Mouse (Mus musculus) adrenal gland, postnatal 36 days (tissue): ENCODE measurements around the gene Akt3. TPM values are rescaled to one million over a fixed set of nuclear protein-coding genes. Genes with fewer than 3 reads are reported as not detected.

ENCODE experiments used
- DNase-seq, 2 experiments: peaks; one replicate each; pipeline ENCODE4 v3.0.0; 2021; ENCODE audit warnings: mixed read lengths in 1 of 2
- total RNA-seq, 2 experiments: library from RNA; stranded (reverse); gene quantifications; 2 replicates each; pipeline ENCODE4 v1.2.3; 2021

Gene Akt3
- total RNA-seq, 2 experiments from 2014 or later: 28.3 to 29.6 TPM

DNA sequence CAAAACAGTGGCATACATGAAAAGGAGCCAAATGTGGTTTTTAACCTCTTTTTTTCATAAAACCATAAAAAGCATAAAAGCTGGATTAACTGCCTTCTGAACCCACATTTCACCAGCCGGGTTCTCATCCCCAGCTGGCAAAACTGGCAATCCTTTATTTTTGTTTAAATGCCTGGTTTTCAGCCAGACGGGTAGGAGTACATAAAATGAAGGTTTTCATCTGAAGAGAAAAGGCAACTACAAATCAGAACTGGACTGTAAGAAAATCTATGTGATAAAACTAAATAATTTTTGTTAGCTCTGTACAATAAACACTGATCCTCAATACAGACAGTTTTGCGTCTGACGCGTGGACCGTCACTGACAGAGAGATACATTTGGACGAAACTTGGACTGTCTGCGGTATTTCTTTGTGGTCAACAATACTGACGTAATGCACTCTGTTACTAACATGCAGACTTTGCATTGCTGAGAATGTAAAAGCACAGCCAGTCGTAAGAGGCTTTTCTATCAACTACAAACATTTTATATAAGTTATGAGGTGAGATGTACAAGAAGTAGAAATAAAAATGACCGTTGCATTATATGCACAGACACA is 206.5 kb downstream of the Akt3 start:
- no peak for DNase-seq

DNA sequence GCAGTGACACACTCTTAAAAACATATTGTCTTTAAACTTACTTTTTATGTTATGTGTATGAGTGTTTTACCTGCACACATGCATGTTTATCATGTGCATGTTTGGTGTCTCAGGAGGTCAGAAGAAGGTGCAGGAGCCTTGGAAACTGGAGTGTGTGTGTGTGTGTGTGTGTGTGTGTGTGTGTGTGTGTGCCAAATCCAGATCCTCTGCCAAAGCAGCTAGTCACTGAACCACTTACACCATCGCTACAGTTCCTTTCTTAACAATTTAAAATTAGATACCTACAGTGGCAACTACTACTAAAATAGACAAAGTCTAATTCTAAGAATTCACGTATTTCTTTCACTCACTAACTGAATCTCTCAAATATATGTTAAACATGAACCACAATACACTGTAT is 209.2 kb downstream of the Akt3 start:
- no peak for DNase-seq

GRCm38 (mm10) chr1:177046963-177047362 is 211.0 kb downstream of the Akt3 start:
- DNase-seq: no peak

GRCm38 (mm10) chr1:177045885-177046284 is 212.1 kb downstream of the Akt3 start:
- peak; percentile 22 to 67 for DNase-seq

- DNase-seq: no peak
Measured at GRCm38 (mm10) chr1:177040058-177040457, 217.9 kb downstream of the Akt3 start.

DNA sequence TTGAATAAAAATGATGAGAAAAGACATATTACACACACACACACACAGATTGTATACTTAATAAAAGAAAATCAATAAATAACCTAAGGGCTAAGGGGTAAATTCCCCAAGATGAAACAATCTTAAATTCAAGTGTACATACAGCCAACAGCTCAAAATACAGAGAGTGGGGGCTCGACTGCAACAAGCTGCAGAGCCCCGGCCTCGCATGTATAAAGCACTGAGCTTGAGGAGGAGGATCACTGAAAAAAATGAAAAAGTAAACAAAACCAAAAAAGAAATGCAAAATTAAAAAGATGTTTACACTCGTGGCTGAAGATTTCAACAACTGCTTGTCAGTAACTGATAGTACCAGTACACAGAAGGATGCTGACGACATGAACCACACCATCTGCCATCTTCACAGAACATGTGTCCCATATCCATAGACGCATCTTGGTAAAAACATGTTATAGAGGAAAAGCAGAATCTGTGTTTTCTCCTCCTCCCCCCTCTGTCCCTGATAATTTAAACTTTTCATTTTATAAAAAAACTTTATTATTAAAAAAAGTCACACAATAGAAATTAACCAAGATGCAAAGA is 218.8 kb downstream of the Akt3 start:
- DNase-seq: no peak

- DNase-seq: no peak
Measured at GRCm38 (mm10) chr1:177038383-177038782, 219.6 kb downstream of the Akt3 start.

GRCm38 (mm10) chr1:177035460-177035859 is 222.5 kb downstream of the Akt3 start:
- no peak for DNase-seq

DNA sequence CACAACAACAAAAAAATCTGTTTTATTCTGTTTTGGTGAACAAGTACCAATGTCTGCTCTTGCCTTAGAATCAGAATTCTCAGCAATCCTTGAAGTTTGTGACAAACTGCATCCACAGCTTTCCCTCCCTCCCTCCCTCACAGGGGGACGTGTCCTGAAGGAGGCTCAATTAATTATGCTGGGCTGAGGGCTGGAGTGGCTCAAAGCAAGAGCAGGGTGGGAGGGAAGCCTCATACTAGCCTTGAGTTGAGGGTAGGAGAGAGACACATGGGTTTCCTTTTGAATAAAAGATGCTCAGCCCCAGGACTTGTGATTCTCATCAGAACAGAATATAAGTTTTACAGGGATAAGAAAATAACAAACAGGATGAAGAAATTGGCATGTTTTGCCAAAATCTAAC is 225.8 kb downstream of the Akt3 start:
- DNase-seq: no peak

DNA sequence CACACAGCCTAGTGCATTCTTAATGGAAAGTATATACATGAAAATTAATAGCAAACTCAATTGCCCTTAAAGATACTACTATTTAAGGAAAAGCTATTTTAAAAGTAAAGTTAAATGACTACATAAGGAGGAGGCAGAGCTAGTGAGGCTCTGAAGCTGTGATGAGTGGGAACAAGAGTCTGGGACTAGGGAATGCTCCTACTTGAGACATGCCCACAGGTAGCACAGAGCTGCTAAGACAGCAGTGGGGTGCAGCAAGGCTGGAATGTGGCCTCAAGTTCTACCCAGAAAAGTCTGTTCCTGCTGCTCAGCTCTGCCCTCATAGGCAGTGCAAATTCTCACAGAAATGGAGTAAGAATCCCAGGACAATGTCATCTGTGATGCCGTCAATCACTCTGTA is 226.8 kb downstream of the Akt3 start:
- no peak for DNase-seq

GRCm38 (mm10) chr1:177030669-177031068 is 227.3 kb downstream of the Akt3 start:
- no peak for DNase-seq

- DNase-seq: no peak
Measured at GRCm38 (mm10) chr1:177029032-177029431, 229.0 kb downstream of the Akt3 start.

GRCm38 (mm10) chr1:177027706-177028105 is 230.3 kb downstream of the Akt3 start:
- DNase-seq: no peak

DNA sequence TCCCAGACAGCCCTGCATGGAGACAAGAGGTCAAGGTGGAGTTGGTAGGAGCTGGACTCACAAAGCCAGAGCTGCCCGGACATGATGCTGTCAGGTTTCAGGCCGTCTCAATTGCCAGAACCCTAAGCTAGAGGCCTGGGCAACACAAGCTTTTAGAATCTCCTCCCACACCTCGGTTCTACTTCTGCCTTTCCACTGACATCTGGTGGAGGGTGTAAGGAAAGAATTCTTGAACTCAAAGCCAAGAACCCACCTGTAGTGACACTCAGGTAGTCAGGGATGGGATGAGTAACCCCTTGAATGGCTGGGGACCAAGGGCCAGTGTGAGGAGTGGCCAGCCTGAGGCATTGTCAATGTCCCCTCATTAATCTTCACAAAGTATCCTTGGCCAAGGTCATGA is 235.3 kb downstream of the Akt3 start:
- no peak for DNase-seq

- no peak for DNase-seq
Measured at GRCm38 (mm10) chr1:177019668-177020067, 238.3 kb downstream of the Akt3 start.

DNA sequence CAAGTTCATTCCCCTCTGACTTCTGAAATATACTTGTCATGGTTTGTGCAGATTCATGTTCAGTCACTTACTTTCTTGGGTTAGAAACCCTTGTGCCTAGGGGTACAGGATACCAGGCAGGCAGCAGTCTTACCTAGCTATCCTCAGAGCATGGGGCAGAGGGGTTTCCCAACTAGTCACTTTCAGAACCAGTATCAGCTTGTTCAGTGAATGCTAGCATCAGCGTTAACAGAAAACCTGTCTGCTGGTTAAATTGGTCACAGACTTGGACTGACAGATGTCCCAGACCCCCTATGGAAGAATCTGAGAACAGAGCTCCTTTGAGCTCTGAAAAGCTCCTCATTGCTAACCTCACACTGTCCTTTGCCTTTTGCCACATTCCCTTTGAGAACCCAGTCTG is 239.3 kb downstream of the Akt3 start:
- no peak for DNase-seq

GRCm38 (mm10) chr1:177016729-177017128 is 241.3 kb downstream of the Akt3 start:
- DNase-seq: no peak

GRCm38 (mm10) chr1:177015917-177016316 is 242.1 kb downstream of the Akt3 start:
- DNase-seq: no peak

DNA sequence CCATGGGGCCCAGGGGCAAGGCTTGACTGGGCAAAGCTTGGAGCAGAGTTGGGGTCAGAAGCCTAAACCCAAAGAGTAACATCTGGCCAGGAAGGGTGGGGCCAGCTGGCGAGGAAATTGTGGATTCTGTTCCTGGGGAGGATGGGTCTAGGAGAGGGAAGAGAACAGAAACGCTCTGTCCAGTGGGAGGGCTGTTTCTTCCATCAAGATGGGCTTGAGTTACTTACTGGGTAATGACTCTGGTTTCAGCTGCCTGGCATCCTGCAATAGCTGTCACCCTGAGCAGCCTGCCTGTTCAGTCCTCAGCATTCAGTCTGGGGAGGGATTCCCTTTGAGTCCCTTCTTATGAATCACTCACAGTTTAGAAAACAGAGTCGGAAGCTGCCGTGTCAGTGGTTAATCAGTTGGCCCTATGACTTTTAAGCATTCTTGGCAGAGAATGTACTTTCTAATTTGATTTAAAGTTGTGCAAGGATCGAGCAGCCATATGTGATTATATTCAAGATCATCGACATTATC is 243.0 kb downstream of the Akt3 start:
- no peak for DNase-seq

- DNase-seq: no peak
Measured at GRCm38 (mm10) chr1:177014346-177014745, 243.7 kb downstream of the Akt3 start.

DNA sequence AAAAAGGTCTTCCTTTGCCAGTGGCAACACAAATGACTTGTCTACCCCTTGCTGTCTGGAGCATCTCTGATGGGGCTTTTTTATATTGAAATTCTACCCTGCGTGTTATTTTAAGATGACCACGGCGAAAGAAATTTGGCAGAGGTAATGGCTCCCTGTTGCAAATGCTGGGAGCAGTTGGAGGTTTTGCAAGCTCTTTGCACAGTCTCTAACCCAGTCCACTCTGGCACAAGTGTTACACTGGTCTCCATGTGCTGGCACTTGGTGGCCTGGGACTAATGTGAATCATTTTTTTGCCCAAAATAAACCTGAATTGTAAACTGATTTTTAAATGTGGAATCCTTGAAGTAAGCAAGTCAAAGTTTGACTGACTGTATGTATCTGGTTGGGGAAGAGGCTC is 244.2 kb downstream of the Akt3 start:
- peak in 1 of 2 experiments; percentile 30 for DNase-seq

GRCm38 (mm10) chr1:177013313-177013712 is 244.7 kb downstream of the Akt3 start:
- no peak for DNase-seq

DNA sequence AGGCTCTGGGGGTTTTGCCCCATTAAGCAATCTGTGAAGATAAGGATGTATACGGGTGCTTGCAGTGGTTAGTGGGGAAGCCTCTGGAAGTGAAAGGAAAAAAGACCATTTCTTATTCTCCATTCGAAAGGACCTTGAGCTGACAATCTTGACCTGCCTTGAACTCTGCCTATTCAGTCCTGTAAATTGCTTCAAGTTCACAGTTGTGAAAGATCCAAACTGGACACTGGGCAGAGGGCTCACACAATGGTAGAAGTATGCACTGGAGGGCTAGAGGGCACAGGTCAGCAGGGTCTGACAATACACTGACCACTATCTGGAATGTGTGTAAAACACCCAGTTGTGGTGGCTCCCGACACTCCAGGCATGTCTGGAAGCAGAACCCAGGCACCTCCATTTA is 245.2 kb downstream of the Akt3 start:
- no peak for DNase-seq

DNA sequence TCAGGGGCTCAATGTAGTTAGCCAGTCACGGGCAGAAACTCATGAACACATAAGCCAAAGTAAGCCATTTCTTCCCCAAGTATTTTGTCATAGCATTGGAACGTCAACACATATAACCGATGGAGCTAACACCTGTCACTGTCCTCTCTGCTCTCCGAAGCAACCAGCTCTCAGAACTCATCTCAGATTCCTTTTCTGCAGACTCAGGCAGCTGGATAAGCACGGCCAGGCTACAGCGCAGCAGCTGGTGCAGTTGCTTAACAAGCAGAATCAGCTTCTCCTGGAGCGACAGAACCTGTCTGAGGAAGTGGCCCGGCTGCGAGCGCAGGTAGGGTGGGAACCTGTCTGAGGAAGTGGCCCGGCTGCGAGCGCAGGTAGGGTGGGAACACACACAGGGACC is 246.3 kb downstream of the Akt3 start:
- DNase-seq: no peak
